Mouse (Mus musculus): ENCODE measurements around the gene Ak2. TPM values are rescaled to one million over a fixed set of nuclear protein-coding genes. Genes with fewer than 3 reads are reported as not detected.

Ak2 gene
- polyA plus RNA-seq, 1 experiment = 128 TPM

DNA sequence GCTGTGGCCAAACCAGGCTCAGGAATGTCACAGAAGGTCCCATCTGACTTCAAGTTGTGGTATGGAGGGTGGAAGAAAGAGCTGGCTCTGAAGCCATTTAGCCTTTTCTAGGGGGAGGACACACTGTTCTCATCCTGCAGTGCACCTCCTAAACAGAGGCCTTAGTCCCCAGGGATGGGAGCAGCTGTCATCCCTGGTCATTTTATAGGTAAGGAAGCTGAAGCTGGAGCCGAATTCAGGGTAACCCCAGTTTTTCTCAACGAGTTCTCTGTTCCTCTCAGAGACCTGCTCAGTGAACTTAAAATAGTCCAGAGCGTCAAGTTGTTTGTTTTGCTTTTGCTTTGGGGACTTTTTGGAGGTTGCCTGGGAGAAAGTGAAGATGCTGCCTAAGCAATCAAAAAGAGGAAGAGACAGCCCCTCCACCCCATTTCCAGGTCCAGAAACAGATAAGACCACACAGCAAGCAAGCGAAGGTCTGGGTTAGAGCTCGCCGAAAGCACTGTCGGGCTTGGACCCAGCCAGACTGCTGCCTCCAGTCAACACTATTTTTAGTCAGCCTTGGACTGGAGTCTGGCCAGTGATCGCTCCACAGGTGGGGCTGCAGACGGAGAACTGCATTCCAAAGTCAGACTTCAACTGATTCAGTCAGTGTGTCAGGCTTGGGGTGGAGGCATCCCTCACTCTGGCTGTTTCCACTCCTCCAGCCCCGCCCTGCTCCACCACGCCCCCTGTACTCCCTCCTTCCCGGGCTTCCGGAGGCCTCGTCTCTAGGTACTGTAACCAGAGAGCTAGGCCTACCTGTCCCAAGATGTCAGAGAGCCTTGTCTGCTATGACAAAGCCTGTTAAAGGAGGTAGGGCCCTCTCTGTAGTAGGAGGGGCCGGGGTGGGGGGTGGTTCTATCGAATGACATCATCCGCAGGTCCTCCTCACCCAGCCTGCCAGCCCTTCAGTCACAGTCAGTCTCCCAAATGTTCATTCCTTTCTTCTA, 41.5 kb downstream of the Ak2 start:
- no peak for TF ChIP-seq GATA1 (IDR thresholded peaks at IDR 0.05; ENCODE audit: borderline replicate concordance, low read length)
- TF ChIP-seq FLI1 (IDR thresholded peaks at IDR 0.05; ENCODE audit: low read length) = no peak
- Histone ChIP-seq H3K4me1 (peaks cover 59% of the 10 kb centered on the region), H3K27me3 (replicated peaks) (no peaks in the 10 kb centered on the region), H3K9me3 (no peaks in the 10 kb centered on the region), H3K4me3 (replicated peaks) (peak overlapping the region; percentile 91), H3K36me3 (replicated peaks; ENCODE audit: low read length) (no peaks in the 10 kb centered on the region)

- Histone ChIP-seq H3K27me3 (replicated peaks) (no peaks in the 10 kb centered on the region), H3K4me1 (peaks cover 69% of the 10 kb centered on the region), H3K4me3 (replicated peaks) (peak overlapping the region; percentile 91), H3K36me3 (replicated peaks; ENCODE audit: low read length) (no peaks in the 10 kb centered on the region), H3K9me3 (no peaks in the 10 kb centered on the region)
- TF ChIP-seq FLI1 (IDR thresholded peaks at IDR 0.05; ENCODE audit: low read length) (no peak), GATA1 (IDR thresholded peaks at IDR 0.05; ENCODE audit: borderline replicate concordance, low read length) (no peak)
Measured at GRCm38 (mm10) chr4:129034224-129034623, 42.5 kb downstream of the Ak2 start.

DNA sequence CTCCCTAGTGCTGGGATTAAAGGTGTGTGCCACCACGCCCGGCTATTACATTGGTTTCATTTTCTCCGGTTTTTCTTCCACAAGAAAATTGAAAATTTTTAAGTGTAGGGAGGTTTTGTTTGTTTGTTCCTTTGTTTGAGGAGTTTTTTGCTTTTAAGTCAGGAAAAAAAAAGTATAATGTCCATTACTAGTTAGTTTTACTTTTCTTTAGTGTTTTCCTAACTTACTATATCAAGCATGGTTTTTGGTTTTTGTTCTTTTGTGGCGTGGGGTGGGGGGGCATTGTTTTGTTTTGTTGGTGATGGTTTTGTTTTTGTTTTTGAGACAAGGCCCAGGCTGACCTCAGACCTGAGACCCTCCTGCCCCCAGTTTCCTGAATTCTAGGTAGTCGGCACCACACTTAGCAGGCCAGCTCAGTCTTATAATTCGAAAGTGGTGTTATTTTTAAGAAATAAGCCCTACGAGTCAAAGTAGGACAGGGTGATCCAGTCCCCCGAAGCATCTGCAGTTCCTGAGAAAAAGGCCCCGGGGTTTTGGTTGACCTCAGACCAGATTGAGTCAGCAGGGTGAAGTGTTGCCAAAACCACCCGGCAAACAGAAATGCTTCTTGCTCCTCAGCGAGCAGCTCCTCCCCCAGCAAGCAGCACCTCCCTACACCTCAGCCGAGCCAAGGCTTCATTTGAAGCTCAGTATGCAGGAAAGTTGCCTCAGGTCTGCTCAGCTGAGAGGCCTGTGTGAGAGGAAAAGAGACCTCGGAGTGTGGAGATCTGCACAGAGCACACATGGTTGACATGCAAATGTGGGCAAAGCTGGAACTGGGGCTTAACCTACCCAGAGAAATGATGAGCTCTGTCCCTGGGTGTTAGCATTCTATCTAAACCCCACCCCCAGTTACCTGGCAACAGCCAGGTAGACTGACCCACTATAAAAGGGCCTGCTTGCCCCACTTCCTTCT, 43.2 kb downstream of the Ak2 start:
- Histone ChIP-seq H3K36me3 (replicated peaks; ENCODE audit: low read length) (no peaks in the 10 kb centered on the region), H3K9me3 (no peaks in the 10 kb centered on the region), H3K27me3 (replicated peaks) (no peaks in the 10 kb centered on the region), H3K4me1 (peaks cover 76% of the 10 kb centered on the region), H3K4me3 (replicated peaks) (peak overlapping the region; percentile 76)
- no peak for TF ChIP-seq FLI1 (IDR thresholded peaks at IDR 0.05; ENCODE audit: low read length)
- TF ChIP-seq GATA1 (IDR thresholded peaks at IDR 0.05; ENCODE audit: borderline replicate concordance, low read length) = no peak

GRCm38 (mm10) chr4:129035851-129036445, 44.2 kb downstream of the Ak2 start:
- TF ChIP-seq GATA1 (IDR thresholded peaks at IDR 0.05; ENCODE audit: borderline replicate concordance, low read length) = no peak
- no peak for TF ChIP-seq FLI1 (IDR thresholded peaks at IDR 0.05; ENCODE audit: low read length)
- peaks cover 2% of the 10 kb centered on the region for H3K27me3 ChIP-seq (replicated peaks)
- H3K9me3 ChIP-seq = no peaks in the 10 kb centered on the region
- peaks cover 83% of the 10 kb centered on the region for H3K4me1 ChIP-seq
- H3K4me3 ChIP-seq (replicated peaks) = peak overlapping the region; percentile 33
- no peaks in the 10 kb centered on the region for H3K36me3 ChIP-seq (replicated peaks; ENCODE audit: low read length)

DNA sequence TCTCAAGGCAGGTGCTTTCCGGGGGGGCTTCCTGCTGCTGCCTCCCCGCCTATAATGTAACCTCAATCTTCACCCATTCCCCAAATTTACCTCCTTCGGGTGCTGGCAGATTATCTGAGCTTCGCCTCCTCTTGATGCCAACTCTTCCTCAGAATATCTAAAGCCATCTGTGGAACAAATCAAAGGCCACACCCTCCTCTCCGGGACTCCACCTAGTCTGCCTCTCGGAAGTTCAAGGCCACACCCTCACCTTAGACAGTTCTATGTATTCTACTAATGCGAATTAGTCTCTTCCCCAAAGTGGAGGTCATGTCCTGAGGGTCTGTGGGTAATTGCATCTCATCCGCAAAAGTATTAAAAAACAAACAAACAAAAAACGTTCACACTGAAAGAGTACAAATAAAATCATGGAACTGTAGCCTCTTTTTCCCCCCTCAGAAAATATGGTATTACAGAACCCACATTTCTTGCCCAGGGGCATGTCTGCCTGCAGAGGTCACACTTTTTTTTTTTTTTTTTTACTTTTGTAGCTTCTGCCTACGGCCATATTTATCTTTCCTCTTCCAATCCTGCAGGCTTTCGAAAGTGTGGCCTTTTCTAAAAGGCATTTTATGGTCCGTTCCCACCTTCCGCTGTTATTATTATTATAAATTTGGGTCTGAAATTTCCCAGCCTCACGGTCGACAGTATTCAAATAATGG, 56.1 kb downstream of the Ak2 start:
- Histone ChIP-seq H3K36me3 (replicated peaks; ENCODE audit: low read length) (no peaks in the 10 kb centered on the region), H3K4me3 (replicated peaks) (peak overlapping the region; percentile 94), H3K27me3 (replicated peaks) (peaks cover 78% of the 10 kb centered on the region), H3K9me3 (no peaks in the 10 kb centered on the region), H3K4me1 (peaks cover 52% of the 10 kb centered on the region)
- no peak for TF ChIP-seq GATA1 (IDR thresholded peaks at IDR 0.05; ENCODE audit: borderline replicate concordance, low read length)
- no peak for TF ChIP-seq FLI1 (IDR thresholded peaks at IDR 0.05; ENCODE audit: low read length)

DNA sequence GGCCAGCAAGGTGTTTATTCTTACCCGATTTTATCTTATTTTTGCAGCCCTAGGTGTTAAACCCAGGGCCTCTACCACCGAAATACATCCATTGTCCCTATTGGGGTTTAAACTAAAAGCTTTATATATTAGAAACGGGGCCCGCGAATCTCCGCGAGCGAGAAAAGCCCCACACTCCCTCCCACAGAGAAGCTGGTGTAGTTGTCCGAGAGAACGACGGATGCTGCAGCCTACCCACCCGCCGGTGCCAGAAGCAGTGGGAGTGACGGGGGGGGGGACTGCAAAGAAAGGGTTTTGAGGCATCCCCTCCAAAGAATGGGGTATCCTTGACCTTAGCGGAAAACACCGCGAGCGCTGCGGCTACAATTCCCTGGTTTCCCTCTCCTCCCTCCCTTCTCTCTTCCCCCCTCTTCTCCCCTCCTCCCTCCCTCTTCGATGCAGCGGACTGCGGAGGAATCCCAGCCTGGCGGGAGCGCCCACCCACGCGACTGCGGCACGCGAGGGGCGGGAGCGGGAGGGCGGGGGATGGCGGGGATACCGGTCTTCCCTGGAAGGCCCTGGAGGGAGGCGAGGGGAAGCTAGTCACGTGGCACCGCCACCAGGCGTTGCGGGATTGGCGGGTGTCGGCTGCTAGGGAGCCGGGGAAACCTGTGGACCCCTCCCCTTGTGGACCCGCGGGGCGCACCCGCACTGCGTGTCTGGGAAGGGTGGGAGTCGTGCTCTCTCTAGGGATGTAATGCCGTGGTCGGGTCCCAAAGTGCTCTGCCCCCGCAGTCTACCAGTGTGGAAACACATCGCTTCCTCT, 56.9 kb downstream of the Ak2 start:
- Histone ChIP-seq H3K9me3 (no peaks in the 10 kb centered on the region), H3K36me3 (replicated peaks; ENCODE audit: low read length) (peaks cover under 1% of the 10 kb centered on the region), H3K27me3 (replicated peaks) (peaks cover 72% of the 10 kb centered on the region), H3K4me3 (replicated peaks) (peak overlapping the region; percentile 94), H3K4me1 (peaks cover 51% of the 10 kb centered on the region)
- TF ChIP-seq GATA1 (IDR thresholded peaks at IDR 0.05; ENCODE audit: borderline replicate concordance, low read length) = no peak
- TF ChIP-seq FLI1 (IDR thresholded peaks at IDR 0.05; ENCODE audit: low read length) = no peak

- Histone ChIP-seq H3K9me3 (peaks cover 5% of the 10 kb centered on the region), H3K27me3 (replicated peaks) (peaks cover 66% of the 10 kb centered on the region), H3K4me3 (replicated peaks) (peak overlapping the region; percentile 94), H3K36me3 (replicated peaks; ENCODE audit: low read length) (peaks cover 8% of the 10 kb centered on the region), H3K4me1 (peaks cover 54% of the 10 kb centered on the region)
- TF ChIP-seq GATA1 (IDR thresholded peaks at IDR 0.05; ENCODE audit: borderline replicate concordance, low read length) = no peak
- no peak for TF ChIP-seq FLI1 (IDR thresholded peaks at IDR 0.05; ENCODE audit: low read length)
Measured at GRCm38 (mm10) chr4:129049306-129050011, 57.7 kb downstream of the Ak2 start.

GRCm38 (mm10) chr4:129050365-129050764, 58.6 kb downstream of the Ak2 start:
- Histone ChIP-seq H3K27me3 (replicated peaks) (peaks cover 58% of the 10 kb centered on the region), H3K4me1 (peaks cover 54% of the 10 kb centered on the region), H3K9me3 (peaks cover 5% of the 10 kb centered on the region), H3K4me3 (replicated peaks) (no peak overlapping the region), H3K36me3 (replicated peaks; ENCODE audit: low read length) (peaks cover 17% of the 10 kb centered on the region)
- TF ChIP-seq FLI1 (IDR thresholded peaks at IDR 0.05; ENCODE audit: low read length) = no peak
